Mouse (Mus musculus) central nervous system, embryonic 18 days (tissue): ENCODE data around the gene Dlx1. TPM values are rescaled to one million over a fixed set of nuclear protein-coding genes. Genes with fewer than 3 reads are reported as not detected.

Source experiments
- polyA plus RNA-seq: library from polyadenylated mRNA; depleted of rRNA; stranded (reverse); fragments of >200 nt; gene quantifications from 2 replicates; pipeline ENCODE4 v1.2.3, GENCODE M21; 2012; rRNA removed

Dlx1 gene
- 93.0 and 114 TPM in 2 replicates for polyA plus RNA-seq

DNA sequence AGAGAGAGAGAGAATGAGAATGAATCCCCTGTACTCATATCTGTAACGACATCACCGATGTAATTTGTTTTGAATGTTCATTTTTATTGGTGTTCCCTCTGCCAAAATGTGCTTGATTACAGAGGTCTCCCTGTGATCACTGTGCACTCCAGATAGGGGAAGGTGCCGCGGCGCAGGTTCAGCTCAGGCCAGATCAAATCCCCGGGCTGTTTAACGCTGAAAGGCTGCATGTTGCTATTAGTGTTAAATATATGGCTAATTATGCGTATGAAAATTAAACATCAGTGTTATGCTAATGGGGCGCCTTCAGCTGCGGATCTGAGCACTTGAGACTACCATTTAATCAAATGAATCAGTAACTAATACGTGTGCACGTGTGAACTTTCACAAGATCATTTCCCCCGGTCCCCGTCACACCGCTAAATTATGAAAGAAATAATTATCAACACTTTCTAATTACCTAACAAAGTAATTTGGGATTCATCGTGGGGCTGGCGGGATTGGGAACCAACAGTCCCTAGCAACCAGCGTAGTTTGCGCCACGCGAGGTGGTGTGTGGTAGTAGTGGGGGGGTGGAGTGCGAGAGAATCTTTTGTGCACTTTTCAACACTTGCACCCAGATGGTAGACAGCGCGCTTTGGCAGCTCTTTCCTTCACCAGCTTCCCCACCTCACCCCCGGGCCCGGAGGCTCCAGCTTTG lies at the start of gene Dlx1:
Gene Dlx1, plus strand, starts transcription at position 100 of the 700 bp plus-strand sequence.

DNA sequence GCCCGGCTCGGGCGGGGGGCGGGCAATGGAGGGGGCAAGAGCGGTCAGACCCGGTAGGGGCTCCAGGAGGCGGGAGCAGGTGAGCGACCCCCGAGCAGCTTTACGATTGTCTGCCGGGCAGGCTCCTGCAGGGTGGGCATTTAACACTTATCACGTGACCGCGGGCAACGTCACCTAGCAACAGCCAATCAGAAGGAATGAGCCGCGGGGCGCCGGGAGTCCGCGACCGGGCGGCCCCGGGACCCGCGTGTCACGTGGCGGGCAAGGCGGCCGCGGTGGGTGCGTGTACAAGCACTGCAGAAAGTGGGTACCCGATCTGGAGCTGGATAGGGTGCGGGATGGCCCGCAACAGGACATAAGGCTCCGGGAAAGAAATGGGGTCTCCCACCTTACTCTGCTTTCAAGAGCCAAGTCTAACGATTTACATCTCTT lies 18.7 kb downstream of the Dlx1 start, which contains the start of gene Dlx2:
Gene Dlx2, minus strand, starts transcription at position 115 of the 432 bp plus-strand sequence.

Other genes starting within 250 kb of the Dlx1 start
- 75.1 and 81.3 TPM in 2 replicates for gene Slc25a12, start 160.4 kb upstream of the Dlx1 start, polyA plus RNA-seq
- gene Hat1, start 139.2 kb upstream of the Dlx1 start, polyA plus RNA-seq = 30.2 and 34.3 TPM in 2 replicates
- gene Metap1d, start 74.8 kb upstream of the Dlx1 start, polyA plus RNA-seq = 60.7 and 64.9 TPM in 2 replicates
- 11.3 and 19.8 TPM in 2 replicates for gene Dlx2, start 18.6 kb downstream of the Dlx1 start, polyA plus RNA-seq
- gene Itga6, start 217.5 kb downstream of the Dlx1 start, polyA plus RNA-seq = 26.2 and 31.8 TPM in 2 replicates